Mouse (Mus musculus): ENCODE data around the gene Dleu7.

The Dleu7 gene

DNA sequence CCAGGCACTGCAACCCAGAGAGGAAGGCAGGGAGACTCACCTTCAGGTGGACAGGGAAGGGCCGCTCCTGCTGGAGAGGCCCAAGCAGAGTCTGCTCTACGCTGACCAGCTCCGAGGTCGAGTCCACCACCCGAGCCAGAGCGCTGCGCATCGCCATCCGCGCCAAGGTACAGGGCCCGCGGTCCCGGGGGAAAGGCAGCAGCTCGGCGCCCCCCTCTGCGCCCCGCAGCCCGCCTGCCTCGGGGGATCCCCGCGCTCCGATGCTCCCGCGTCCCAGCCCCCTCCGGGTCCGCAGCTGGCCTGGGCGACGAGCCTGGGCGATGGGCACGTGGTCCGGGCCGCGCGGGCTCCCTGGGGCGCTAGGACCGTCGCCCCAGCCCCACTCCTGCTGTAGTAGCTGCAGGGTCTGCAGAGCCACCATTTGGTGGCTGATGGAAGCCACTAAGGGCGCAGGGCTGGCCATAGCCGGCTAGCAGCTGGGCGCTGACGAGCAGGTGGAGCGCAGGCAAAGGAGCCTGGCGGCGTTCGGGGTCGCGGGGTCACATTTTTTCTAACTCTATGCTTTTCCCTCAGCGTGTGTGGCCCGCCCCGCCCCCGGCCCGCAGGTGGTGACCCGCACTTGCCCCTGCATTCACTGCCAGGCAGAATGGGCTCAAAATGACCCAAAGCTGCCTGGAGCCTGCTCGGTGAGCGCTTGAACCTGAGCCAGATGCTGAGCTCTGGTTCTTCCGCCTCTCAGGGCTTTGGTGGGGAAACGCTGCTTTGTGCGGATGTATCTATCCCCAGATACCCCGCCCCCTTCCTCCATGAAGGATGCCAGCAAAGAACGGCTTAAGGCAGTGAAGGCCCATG lies at the start of gene Dleu7, which contains the start of gene Rnaseh2b:
Dleu7 (minus strand) TSS at position 560 of the 852 bp plus-strand sequence.
Rnaseh2b (plus strand) TSS at position 102 of the 852 bp plus-strand sequence.
- peak; percentile 77 for DNase-seq (ENCODE audit: low read depth, low spot score)

DNA sequence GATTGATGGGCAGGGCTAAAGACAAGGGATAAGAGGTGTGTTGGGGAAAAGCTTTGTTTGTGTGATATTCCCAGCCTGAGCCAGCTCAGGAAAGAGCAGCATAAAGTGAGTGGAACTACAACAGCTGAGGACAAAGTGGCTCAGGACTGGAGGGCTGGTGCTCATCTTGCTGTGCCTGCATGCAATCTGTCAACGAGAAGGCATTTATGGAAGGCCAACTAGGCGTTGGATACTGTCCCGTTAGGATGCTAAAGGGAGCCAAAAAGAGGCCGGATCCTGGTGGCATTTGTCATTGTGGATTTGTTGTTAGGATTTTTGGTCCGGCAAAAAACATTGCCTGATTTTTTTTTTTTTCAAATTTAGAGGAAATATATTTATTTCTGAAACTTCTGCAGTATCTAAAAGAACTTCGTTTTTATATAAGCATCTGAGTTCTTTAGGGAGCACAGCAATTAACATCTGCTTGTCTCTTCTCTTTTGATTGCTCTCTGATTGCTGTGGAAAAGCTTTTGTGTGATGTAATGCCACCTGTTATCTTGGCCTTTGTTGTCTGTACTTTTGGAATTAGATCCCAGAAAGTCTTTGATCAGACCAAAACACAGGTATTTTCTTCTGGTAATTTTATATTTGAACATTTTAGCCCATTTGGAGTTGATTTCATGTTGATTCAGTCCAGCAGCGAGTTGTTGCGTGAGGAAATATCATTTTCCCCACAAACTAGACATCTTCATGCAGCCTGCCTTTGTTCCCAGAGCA lies 49.2 kb upstream of the Dleu7 start:
- no peak for DNase-seq (ENCODE audit: low read depth, low spot score)

DNA sequence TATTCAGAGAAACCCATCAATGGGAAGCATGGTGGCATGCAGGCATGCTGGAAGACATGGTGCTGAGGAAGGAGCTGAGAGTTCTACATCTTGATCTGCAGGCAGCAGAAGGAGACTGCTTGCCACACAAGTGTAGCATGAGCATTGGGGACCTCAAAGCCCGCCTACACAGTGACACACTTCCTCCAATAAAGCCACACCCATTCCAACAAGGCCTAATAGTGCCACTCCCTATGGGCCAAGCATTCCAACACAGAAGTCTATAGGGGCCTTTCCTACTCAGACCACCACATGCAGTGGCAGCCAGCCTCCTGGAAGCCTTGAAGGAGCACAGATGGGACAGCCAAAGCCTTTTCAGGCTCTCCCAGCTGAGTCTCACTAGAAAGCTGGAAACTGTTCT lies 46.3 kb upstream of the Dleu7 start:
- DNase-seq (ENCODE audit: low read depth, low spot score), result peak; percentile 82

DNA sequence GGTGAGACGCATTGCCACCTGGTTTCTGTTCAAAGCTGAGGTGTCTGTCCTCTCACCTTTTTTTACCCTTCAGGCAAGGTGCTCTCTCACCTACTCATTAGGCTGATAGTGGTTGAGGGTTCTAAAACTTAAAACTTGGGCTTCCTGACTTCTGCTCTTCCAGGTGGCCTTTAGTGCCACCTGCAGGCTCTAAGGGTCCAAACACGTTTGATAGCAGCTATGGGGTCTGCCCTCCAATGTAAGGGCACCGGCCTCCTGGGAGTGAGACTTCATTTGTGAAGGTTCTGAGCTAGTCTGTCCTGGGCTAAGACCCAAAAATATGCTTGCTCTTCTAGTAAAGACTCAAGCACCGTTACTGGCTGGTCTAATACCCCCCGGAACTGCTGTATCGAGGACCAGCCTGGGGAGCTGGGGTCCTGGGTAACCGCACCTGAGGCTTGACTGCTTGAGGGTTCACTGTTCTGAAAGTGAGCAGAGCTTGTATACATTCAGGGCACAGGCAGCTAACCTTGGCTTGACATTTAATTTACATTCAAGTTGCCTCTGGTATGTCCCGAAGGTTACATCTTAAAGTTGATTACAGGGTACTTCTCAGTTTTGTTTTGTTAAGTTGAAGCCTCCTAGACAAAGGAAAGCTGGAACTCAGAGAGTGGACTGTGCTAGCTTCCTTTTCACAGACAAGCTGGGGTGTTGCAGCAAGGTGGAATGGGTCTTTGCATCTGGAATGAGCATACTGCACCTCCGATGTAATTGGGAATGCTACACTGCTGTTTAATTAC lies 41.3 kb upstream of the Dleu7 start:
- DNase-seq (ENCODE audit: low read depth, low spot score), result peak; percentile 74

DNA sequence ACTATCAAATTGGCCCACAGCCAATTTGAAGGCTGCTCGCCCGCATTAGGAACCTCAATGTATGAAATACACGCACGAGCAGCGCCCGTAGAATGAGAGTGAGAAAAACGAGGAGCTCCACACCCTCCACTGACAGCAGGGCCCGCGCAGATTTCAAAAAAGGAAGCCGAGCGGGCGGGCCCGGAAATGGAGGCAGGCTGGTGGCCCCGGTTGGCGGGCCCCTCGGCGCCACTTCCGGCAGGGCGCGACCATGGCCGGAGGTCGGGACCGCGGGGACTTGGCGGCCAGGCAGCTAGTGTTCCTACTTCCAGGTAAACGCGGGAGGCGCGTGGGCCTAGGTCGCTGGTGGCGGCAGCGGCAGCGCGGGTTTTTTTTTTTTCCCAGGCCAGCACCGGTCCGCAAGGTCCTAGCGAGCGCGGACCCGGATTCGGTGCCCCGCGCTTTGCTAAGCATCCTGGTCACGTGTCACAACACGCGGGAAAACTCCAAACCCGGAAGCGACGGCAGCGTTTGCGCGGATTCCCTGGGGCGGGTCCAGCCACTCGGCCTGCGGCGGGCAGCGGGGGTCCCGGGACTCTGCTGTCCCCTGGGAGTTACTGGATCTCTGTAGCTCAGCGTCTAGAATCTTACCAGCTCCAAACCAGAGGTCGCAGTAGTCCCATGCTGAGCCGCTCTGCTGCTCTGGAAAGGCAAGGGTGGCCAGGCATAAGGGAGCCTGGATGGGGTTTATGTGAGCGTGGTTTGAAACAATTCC lies 39.2 kb upstream of the Dleu7 start:
- peak; percentile 87 for DNase-seq (ENCODE audit: low read depth, low spot score)

DNA sequence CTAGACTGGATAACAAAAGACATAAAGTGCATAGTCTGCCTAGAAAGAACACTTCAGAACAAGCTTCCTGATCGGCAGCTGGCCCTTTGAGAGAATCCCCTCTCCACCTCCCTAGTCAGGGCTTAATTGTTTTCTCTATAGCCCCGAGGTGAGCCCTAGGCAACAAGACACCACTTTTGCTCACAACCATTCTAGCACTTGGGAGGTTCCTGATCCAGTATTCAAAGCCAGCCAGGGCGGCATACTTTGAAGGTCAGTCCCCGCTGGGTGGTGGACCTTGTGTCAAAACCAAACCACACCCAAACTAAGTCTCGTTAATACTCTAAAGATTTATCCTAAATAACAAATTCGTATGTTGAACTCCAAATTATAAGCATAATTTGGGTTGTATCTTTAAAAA lies 38.6 kb upstream of the Dleu7 start:
- DNase-seq (ENCODE audit: low read depth, low spot score), result peak; percentile 74

DNA sequence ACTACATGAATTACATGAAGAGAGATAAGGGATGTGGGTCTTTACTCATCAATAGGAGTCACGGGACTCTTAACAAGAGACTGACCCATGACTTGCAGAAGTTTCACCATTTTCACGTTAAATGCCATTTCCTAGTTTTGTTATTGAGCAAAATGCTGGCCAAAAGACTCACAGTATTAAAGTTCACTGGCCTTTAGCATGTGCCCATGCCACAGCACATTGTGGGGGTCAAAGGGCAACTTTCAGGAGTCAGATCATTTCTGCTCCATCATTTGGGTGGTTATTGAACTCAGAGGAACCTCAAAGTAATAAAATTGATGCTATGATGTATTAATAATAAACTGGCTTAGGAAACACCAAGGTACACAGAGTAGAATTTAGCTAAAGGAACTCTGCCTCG lies 36.8 kb upstream of the Dleu7 start:
- DNase-seq (ENCODE audit: low read depth, low spot score), result no peak

DNA sequence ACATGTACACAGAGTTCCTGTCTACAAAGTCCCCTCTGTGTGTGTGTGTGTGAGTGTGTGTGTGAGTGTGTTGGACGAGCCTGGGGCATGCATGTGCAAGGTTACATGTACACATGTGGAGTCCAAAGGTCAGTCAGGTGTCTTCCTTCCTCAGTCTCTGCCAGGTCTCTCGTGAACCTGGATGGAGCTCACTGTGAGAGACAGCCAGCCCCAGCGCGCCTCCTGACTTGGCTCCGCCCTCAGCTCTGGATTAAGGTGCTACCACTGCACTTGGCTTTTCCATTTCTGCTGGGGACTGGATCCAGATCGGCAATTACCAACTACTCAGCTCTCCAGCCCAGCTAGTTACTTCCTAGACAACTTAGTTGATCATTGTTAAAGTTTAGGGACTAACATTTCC lies 35.8 kb upstream of the Dleu7 start:
- DNase-seq (ENCODE audit: low read depth, low spot score), result no peak

DNA sequence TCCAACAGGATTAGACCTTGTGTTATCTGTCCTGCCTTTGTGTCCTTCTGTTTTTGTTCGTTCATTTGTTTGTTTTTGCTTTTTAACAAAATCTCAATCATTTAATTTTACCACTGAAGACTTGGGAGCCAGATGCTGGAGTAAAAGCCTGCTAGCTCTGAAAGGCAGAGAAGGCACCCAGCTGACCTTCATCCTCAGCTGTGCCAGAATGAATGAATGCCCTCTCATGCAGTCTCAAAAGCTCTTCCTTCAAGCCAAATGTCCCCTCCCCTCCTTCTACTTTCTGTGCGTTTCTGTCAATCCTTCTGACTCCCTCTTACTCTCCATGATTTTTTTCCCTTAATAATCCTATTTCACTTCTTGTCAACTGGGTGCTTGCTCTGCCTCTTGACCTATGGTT lies 34.3 kb upstream of the Dleu7 start:
- DNase-seq (ENCODE audit: low read depth, low spot score), result no peak

DNA sequence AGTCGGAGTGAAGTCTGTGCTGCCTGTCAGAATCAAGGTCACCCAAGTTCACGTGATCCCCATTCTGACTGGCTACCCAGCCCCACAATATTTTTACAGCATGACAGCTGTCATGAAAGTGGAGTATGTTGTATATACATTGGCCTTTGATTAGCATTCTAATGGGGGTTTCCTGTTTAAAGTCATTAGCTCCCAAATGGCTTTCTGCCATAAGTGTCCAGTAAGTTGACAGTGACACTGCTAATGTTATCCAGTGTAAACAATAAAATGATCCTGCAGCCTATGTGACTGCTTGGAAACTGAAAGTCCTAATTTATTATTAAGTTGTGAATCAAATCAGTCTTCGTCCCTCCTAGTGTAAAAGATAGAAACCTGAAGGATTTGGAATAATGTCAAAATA lies 33.2 kb upstream of the Dleu7 start:
- no peak for DNase-seq (ENCODE audit: low read depth, low spot score)

DNA sequence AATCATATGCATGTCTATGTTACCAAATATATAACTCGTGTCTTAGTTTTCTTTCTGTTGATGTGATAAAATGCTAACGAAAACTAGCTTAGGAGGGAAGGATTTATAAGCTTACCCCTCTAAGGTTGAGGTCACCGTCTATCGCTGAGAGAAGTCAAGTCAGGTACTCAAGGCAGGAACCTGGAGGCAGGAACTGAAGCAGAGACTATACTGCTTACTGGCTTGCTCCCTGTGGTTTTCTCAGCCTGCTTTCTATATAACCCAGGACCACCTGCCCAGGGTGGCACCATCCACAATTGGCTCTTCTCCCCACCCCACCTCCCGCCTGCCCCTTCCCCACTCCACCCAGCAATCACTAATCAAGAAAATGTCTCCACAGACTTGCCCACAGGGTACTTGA lies 32.1 kb upstream of the Dleu7 start:
- DNase-seq (ENCODE audit: low read depth, low spot score), result no peak

DNA sequence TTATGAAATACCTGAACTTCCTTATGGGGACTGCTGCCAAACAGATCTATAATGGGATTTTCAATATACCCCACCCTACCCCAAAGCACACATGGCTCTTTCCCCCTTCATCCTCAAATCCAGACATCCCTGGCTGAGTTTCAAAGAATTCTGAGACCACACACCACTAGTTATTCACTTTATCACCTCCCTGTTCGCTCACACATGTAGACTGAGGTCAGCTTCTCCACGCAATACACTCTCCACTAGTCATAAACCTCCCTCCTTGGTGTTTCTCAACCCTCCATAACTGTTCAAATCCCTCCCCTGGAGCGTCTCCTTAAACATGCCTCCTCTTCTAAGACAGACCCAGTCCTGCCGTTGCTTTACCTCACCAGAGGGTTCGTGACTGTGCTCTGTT lies 30.6 kb upstream of the Dleu7 start:
- no peak for DNase-seq (ENCODE audit: low read depth, low spot score)

DNA sequence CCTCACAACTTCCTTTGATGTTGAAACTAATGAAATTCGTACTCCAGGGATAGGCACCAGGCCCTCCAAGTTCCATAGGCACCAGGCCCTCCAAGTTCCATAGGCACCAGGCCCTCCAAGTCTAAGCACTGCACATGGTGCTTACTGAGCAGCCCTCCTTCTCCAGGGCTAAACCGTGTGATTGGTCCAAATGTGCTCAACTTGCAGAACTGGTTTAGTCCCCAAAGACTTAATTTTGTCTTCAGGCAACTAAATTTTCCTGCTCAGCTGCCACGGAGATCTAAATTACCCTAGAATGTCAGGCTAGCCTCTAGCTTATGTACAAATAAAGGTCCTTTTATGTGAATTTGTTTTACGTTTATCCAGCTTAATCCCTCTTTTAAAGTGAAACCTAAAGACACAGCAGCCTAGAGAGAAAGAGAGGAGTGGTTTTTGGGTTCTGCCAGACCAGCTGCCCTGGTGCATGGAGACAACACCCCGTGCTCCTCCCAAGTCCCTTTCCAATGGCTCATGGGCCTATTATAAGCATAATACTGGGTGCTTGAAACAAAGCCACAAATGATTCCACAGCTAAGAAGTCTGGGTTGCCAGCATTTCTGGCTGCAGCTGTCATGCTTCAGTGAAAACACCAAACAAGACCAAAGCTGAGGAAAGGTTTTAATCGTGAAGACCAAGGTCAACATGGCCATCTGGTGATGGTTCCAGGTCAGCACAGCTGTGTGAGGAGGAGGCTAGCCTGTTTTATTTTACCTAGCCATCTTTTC lies 29.9 kb upstream of the Dleu7 start:
- no peak for DNase-seq (ENCODE audit: low read depth, low spot score)

DNA sequence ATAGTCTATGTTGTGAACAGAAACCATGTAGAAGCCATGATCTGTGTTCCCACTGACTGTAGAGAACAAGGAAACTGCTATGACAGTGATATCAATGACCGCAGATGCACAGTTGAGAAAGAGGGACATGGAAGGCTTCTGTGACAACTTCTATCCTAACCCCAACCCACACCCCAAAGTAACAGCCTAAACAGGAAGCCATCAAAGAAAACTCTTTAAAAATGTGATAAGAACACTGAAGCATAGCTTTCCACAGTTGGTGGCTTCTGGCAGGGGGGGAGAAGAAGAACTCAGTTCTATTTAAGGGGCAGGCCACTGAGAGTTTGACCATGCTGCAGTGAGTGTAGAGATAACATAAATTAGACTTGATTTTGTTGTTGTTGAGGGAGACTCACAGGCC lies 18.8 kb upstream of the Dleu7 start:
- DNase-seq (ENCODE audit: low read depth, low spot score), result no peak

DNA sequence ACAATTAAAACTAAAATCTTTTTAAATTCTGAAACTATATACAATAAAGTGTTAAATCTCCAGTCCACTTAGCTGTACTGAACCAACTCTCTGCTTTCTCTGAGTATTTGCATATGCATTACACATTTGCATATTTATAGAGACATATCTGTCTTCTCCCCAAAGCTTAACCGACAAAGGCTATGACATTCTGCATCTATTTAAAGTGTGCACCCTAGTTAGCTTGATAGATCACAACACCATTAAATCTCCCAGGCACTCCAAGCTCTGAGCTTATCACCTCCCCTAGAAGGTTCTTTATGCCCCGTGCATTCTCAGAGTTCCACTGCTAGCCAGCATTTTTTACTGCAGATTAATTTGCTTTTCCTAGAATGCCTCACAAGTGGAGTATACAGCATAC lies 16.2 kb upstream of the Dleu7 start:
- no peak for DNase-seq (ENCODE audit: low read depth, low spot score)

DNA sequence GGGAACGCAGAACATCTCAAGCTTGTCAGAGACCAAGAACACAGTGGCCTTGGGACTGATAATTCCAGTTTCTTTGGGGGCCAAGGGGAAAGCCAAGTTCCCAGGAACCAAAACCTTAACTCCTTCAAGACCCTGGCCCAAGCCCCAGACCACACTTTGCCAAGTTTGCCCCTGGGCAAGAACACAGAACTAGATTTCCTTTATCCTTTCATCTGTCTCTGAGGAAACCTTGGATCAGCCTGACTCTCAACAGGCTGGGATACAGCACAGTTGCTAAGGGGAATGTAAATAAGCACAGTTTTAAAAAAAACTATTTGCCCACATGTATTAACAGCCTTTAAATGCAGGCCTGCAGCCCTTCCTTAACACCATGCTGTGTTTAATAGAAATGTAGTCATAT lies 14.7 kb upstream of the Dleu7 start:
- DNase-seq (ENCODE audit: low read depth, low spot score), result no peak

DNA sequence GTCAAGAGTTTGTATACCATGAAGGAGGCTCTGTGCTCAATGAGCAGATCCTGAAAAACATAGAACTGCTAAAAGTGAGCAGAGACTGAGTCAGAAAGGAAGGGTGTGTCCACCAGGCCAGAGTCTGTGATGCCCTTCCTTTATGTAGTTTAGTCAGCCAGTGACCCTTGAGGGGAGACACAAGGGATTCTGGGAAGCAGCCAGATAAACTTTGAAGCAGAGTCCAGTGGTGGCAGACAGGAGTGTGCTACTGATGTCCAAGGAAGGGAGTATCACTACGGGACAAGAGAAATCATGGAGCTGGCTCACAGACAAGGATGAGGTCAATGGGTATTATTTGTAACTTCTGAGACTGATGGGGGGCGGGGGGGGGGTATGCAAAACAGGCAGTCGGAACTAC lies 7.2 kb upstream of the Dleu7 start:
- DNase-seq (ENCODE audit: low read depth, low spot score), result no peak

DNA sequence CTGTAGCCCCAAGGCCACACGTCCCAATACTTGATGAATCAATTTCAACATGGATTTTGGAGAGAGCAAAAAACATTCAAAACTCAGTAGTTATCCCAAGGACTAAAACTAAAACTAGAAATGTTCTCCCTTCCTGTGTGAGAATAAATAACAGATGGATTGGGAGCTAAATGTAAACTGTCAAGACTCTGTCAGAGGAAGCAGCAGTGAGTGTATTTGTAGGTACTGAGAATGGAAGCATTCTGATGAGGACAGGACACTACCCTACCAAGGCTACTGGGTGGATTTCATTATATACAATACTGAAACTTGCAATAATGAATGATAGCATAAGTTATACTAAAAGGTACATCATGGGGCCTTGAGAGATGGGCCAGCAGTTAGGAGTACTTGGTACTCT lies 6.0 kb upstream of the Dleu7 start:
- no peak for DNase-seq (ENCODE audit: low read depth, low spot score)

DNA sequence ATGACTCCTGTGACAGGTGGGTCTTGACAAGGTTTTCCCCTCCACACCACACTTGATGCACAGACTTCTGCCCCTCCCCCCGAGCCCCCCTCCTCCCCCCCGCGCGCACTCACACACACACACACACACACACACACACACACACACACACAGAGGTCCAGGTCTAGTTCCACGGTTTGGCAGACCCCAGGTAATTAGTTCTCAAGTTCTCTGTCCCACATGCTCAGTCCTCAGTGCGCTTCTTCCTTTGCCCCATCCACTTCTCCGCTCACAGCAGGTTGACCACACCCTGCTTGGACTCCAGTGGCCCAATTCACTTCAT lies 720 bp downstream of the Dleu7 start:
- DNase-seq (ENCODE audit: low read depth, low spot score), result peak; percentile 61

DNA sequence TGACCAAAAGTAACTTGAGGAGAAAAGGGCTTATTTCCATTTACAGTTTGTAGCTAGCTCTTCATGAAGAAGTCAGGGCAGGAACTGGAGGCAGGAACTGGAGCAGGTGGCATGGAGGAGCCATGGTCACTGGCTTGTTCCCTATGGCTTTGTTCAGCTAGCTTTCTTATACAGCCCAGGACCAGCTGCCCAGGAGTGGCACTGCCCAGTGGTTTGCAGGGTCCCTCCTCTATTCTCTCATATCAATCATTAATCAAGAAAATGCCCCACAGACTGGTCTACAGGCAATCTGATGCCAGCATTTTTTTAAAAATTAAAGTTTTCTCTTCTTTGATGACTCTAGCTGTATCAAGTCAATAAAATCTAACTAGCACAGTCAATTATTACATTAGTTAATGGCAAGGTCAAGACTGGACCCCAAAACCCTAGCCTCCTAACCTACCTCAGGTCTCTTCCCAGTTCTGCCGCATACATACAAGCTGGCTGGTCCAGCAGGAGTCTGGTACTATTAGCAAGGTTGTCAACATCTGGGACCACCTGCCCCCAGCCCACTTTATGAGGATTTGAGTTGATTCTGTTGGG lies 1.4 kb downstream of the Dleu7 start:
- DNase-seq (ENCODE audit: low read depth, low spot score), result no peak

DNA sequence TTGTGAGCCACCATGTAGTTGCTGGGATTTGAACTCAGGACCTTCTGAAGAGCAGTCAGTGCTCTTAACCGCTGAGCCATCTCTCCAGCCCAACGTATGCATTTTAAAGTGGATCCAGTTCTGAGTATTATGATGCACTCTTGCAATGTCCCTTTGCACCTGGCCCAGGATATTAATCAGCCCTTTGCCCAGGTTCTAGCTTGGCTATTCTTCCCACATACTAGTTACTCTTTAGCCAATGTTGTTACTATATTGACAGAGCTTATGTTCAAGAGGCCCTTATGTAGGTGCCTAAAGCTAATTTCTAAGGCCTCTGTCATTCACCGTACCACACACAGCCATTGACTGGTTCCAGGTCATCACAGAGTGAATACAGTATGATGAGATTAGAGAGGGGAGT lies 4.1 kb downstream of the Dleu7 start:
- DNase-seq (ENCODE audit: low read depth, low spot score), result no peak

Data from R1 (cell line).